Mouse (Mus musculus) heart, embryonic 12.5 days (tissue): Measurements from ENCODE around the gene Arhgef3. TPM values are rescaled to one million over a fixed set of nuclear protein-coding genes. Genes with fewer than 3 reads are reported as not detected.

Source experiments
- ATAC-seq: fragments of 200-750 bp; cut with Nextera tagmentation; 2 replicates; pipeline ENCODE4 v1.8.0; 2017; ENCODE audit warnings: moderate TSS enrichment, moderate library complexity; ENCODE audit not compliant: insufficient number of reproducible peaks, low FRiP score
- H3K27ac ChIP-seq: fragments of 300-500 bp; sonication (generic); 2 replicates; pipeline ENCODE4 v1.5.1; 2016; ENCODE audit warnings: mild to moderate bottlenecking, moderate library complexity; ENCODE audit not compliant: poor library complexity, severe bottlenecking
- H3K27me3 ChIP-seq: fragments of 300-500 bp; sonication (generic); replicated peaks from 2 replicates; pipeline ENCODE4 v1.6.1; 2016; ENCODE audit warnings: mild to moderate bottlenecking, moderate library complexity
- H3K36me3 ChIP-seq: fragments of 300-500 bp; sonication (generic); 2 replicates; pipeline ENCODE4 v1.6.1; 2016; ENCODE audit warnings: mild to moderate bottlenecking, moderate library complexity
- H3K4me1 ChIP-seq: fragments of 300-500 bp; sonication (generic); replicated peaks from 2 replicates; pipeline ENCODE4 v1.6.1; 2016; ENCODE audit warnings: mild to moderate bottlenecking
- H3K4me2 ChIP-seq: fragments of 300-500 bp; sonication (generic); 2 replicates; pipeline ENCODE4 v1.6.1; 2016; ENCODE audit warnings: mild to moderate bottlenecking, moderate library complexity
- H3K4me3 ChIP-seq: fragments of 300-500 bp; sonication (generic); 2 replicates; pipeline ENCODE4 v1.5.1; 2016; ENCODE audit warnings: mild to moderate bottlenecking
- H3K9ac ChIP-seq: fragments of 300-500 bp; sonication (generic); 2 replicates; pipeline ENCODE4 v1.6.1; 2016; ENCODE audit warnings: mild to moderate bottlenecking, moderate library complexity
- H3K9me3 ChIP-seq: fragments of 300-500 bp; sonication (generic); replicated peaks from 2 replicates; pipeline ENCODE4 v1.6.1; 2016; ENCODE audit warnings: mild to moderate bottlenecking, moderate library complexity
- WGBS: fragments of 180-500 bp; shearing (Covaris S2); methylation state at CpG from one replicate; pipeline ENCODE4 v1.1.7; 2016; 5-methylcytosine and 5-hydroxymethylcytosine counted together
- polyA plus RNA-seq: library from polyadenylated mRNA; unstranded; fragments of >200 nt; fragmentation: Nextera tagmentation; extraction: Ambion mirVana; gene quantifications from 2 replicates; pipeline ENCODE4 v1.2.1, GENCODE M21; 2016

Arhgef3 gene
- polyA plus RNA-seq, result 17.6 and 18.9 TPM in 2 replicates

DNA sequence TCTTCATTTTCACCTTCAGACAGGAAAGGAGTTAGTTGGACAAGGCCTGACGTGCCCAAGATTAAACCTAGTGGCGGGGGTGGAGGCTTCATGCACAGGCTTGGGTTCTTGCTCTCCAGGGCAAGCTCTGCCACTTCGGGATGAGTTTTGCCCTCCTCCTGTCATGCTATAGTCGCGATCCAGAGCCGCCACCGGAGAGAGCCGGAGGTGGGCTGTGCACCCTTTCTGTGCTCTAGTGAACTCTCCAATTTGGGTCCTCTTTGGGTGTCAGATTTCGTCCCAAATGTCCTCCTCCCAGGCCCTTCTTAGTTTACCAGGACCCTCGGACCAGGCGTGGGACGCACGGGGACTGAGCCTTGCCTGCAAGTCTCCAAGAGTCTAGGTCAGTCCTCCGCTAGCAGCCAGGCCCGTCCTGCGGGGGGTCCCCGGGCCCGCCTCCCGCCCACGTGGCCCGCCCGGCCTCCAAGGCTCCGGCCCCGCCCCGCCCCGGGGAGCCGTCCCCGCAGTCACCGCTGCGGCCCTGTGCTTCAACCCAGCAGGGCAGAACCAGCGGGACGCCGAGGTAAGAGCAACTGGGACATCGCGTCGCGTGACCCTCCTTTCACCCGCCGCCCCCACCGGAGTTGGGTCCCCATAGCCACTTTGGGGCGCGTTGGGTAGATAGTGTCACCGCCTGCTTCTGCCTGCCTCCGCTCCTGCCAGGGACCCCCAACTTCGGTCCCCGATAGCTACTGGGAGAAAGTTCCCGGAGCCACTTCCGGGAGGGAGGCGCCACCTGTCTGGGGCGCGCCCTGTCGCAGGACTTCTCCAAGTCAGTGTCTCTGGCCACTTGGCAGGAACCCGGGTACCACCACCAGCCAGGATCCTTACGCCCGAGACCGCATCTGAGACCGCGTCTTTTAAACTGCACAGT lies at the start of gene Arhgef3:
TSS of gene Arhgef3 (plus strand) at position 538 of the 913 bp plus-strand sequence.
- WGBS, result under 1% methylated on average over 58 of the region's 58 CpGs
- H3K4me2 ChIP-seq, result peak within 1 kb of the TSS; percentile 88
- 0 out of 2 replicates have a peak, but pooled peaks cover 11% of the 10 kb centered on the region for H3K27me3 ChIP-seq
- ATAC-seq, result peak; percentile 89
- peak within 1 kb of the TSS; percentile 68 for H3K4me3 ChIP-seq
- H3K27ac ChIP-seq, result no peak within 1 kb of the TSS
- no peaks in the 10 kb centered on the region for H3K9me3 ChIP-seq
- H3K36me3 ChIP-seq, result no peaks in the 10 kb centered on the region
- H3K4me1 ChIP-seq, result peaks cover 21% of the 10 kb centered on the region
- peak within 1 kb of the TSS; percentile 74 for H3K9ac ChIP-seq

GRCm38 (mm10) chr14:27066171-27066929 lies 48.3 kb upstream of the Arhgef3 start:
- WGBS, result 12% methylated on average over 9 of the region's 9 CpGs
- ATAC-seq, result no peak
- peak overlapping the region; percentile 31 for H3K4me2 ChIP-seq

GRCm38 (mm10) chr14:27067866-27068271 lies 46.8 kb upstream of the Arhgef3 start:
- no peak for ATAC-seq
- H3K4me3 ChIP-seq, result no peak overlapping the region
- no peak overlapping the region for H3K27ac ChIP-seq
- WGBS, result 44% methylated on average over 6 of the region's 6 CpGs
- H3K4me2 ChIP-seq, result no peak overlapping the region
- H3K9me3 ChIP-seq, result no peaks in the 10 kb centered on the region
- H3K4me1 ChIP-seq, result peaks cover 64% of the 10 kb centered on the region
- H3K36me3 ChIP-seq, result no peaks in the 10 kb centered on the region
- no peak overlapping the region for H3K9ac ChIP-seq
- no peaks in the 10 kb centered on the region for H3K27me3 ChIP-seq

More at GRCm38 (mm10) chr14:27066171-27066929, 48.3 kb upstream of the Arhgef3 start:
- Histone ChIP-seq H3K4me3 (no peak overlapping the region), H3K9ac (peak overlapping the region; percentile 32; the same call in 1 of the 2 replicates), H3K4me1 (peaks cover 49% of the 10 kb centered on the region), H3K27ac (no peak overlapping the region), H3K36me3 (no peaks in the 10 kb centered on the region), H3K9me3 (no peaks in the 10 kb centered on the region), H3K27me3 (no peaks in the 10 kb centered on the region)

- Histone ChIP-seq H3K9ac (no peak overlapping the region), H3K36me3 (no peaks in the 10 kb centered on the region), H3K27ac (0 out of 2 replicates have a peak overlapping the region, but pooled peaks have one; percentile 0), H3K27me3 (no peaks in the 10 kb centered on the region), H3K4me1 (peaks cover 81% of the 10 kb centered on the region), H3K9me3 (no peaks in the 10 kb centered on the region), H3K4me2 (no peak overlapping the region), H3K4me3 (no peak overlapping the region)
- no peak for ATAC-seq
- WGBS, result 27% methylated on average over 8 of the region's 8 CpGs
Measured at GRCm38 (mm10) chr14:27069434-27070097, 45.1 kb upstream of the Arhgef3 start.

DNA sequence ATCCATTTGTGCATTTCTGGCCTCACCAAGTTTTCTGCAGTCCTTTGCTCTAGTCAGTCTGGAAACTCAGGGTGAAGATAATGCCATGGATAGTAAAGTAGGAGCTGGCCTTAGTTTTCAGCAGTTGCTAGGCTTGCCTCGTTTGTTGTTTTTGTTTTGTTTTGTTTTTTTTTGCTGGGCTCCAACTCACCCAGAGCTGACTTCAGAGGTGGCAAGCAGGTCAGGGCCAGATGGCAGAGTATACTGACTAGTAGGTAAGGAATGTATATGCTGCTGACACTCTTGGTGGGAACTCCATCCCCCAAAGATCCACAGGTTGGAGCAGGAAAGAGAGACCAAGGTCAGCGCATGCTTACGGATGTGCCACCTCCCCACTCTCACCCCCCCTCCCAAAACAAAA lies 44.6 kb upstream of the Arhgef3 start:
- H3K36me3 ChIP-seq, result no peaks in the 10 kb centered on the region
- no peak overlapping the region for H3K4me2 ChIP-seq
- H3K27me3 ChIP-seq, result no peaks in the 10 kb centered on the region
- H3K27ac ChIP-seq, result 0 out of 2 replicates have a peak overlapping the region, but pooled peaks have one; percentile 0
- ATAC-seq, result no peak
- H3K4me3 ChIP-seq, result no peak overlapping the region
- H3K9me3 ChIP-seq, result no peaks in the 10 kb centered on the region
- peaks cover 87% of the 10 kb centered on the region for H3K4me1 ChIP-seq
- 31% methylated on average over 3 of the region's 3 CpGs for WGBS
- no peak overlapping the region for H3K9ac ChIP-seq

DNA sequence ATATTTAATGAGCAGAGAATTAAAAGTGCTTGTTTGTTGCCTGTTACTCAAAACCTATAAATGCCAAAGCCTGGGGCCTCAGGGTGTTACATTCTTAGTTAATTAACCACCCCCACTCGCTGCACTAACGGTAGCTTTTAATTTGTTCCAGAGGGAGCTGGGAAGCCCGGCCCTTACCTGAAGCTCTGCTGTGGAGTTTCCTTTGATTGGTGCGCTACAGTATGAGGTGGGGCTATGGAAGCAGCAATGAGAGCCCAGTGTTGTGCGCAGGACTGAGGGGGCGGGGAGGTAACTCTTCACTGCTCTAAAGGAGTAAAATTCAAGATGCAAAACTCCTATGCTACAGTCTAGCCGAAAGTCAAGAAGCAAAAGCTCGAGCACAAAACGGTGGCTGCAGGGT lies 43.9 kb upstream of the Arhgef3 start:
- Histone ChIP-seq H3K4me2 (no peak overlapping the region), H3K4me1 (peaks cover 91% of the 10 kb centered on the region), H3K9me3 (no peaks in the 10 kb centered on the region), H3K27me3 (no peaks in the 10 kb centered on the region), H3K36me3 (no peaks in the 10 kb centered on the region), H3K4me3 (no peak overlapping the region), H3K27ac (0 out of 2 replicates have a peak overlapping the region, but pooled peaks have one; percentile 3), H3K9ac (no peak overlapping the region)
- WGBS, result 35% methylated on average over 9 of the region's 9 CpGs
- no peak for ATAC-seq

DNA sequence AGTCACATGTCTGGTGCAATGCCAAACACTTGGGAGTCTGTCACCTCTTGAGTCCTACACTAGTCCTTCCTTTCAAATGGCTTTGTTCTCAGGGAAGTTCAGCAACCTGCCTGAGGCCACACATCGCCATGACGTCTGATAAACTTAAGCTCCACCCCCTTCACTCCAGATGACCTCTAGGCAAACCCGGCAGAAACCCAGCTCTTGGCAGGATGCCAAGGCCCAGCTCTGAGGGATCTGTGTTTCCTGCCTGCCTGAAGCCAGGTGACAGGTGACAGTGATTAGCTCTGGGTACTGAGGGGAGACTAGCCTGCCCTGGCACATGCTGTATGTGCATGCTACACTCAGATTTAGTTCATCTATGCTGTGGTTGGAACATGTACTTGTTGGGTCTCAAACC lies 42.7 kb upstream of the Arhgef3 start:
- no peaks in the 10 kb centered on the region for H3K9me3 ChIP-seq
- no peaks in the 10 kb centered on the region for H3K36me3 ChIP-seq
- no peaks in the 10 kb centered on the region for H3K27me3 ChIP-seq
- H3K4me1 ChIP-seq, result peaks cover 92% of the 10 kb centered on the region
- H3K4me2 ChIP-seq, result no peak overlapping the region
- peak overlapping the region; percentile 53 for H3K27ac ChIP-seq
- WGBS, result under 1% methylated on average over 3 of the region's 3 CpGs
- H3K9ac ChIP-seq, result no peak overlapping the region
- ATAC-seq, result peak; percentile 40; the same call in 1 of the 2 replicates
- H3K4me3 ChIP-seq, result no peak overlapping the region

DNA sequence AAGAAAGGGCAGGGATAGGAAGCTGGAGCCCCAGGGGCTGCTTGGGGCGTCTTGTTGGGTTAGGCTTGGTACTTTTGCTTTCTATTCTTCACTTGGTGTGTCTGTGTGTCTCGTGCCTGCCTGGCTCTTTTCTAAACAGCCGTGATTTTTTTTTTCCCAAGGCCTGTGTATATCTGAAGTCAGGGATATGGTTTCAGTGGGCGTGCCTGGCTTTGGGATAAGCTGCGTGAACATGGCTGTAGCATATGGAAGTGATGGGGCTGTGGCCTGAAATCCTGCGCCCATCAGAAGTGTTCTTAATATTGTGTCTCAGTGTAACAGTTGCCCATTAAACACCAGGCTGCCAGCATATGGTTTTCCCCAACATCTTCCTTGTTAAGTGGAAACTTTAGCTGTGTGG lies 39.6 kb upstream of the Arhgef3 start:
- no peaks in the 10 kb centered on the region for H3K36me3 ChIP-seq
- peaks cover 73% of the 10 kb centered on the region for H3K4me1 ChIP-seq
- H3K27me3 ChIP-seq, result no peaks in the 10 kb centered on the region
- no peak for ATAC-seq
- H3K9ac ChIP-seq, result no peak overlapping the region
- no peaks in the 10 kb centered on the region for H3K9me3 ChIP-seq
- no peak overlapping the region for H3K4me3 ChIP-seq
- 62% methylated on average over 6 of the region's 6 CpGs for WGBS
- no peak overlapping the region for H3K4me2 ChIP-seq
- no peak overlapping the region for H3K27ac ChIP-seq

GRCm38 (mm10) chr14:27075909-27076521 lies 38.7 kb upstream of the Arhgef3 start:
- Histone ChIP-seq H3K36me3 (no peaks in the 10 kb centered on the region), H3K27ac (peak overlapping the region; percentile 91), H3K9ac (no peak overlapping the region), H3K4me1 (peaks cover 64% of the 10 kb centered on the region), H3K9me3 (no peaks in the 10 kb centered on the region), H3K4me3 (no peak overlapping the region), H3K4me2 (peak overlapping the region; percentile 19; the same call in 1 of the 2 replicates), H3K27me3 (no peaks in the 10 kb centered on the region)
- ATAC-seq, result no peak
- 51% methylated on average over 8 of the region's 8 CpGs for WGBS

DNA sequence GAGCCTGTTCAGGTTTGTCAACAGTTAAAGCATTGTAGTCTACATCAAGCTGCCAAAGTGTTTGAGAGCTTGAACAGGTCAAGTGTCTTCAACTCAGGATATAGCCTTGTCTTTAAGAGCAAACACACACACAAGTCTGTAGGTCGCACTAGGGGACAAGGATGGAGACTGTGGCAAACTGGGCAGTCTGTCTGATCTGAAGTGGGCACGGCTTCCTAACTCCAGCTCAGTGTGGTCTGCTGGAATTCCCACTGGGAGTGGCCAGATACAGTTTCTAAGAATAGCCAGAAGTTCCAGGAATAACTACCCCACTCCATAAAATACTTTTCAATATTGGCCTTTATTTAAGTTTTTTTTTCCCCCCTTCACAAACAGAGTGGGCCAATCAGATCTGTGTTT lies 38.2 kb upstream of the Arhgef3 start:
- Histone ChIP-seq H3K9ac (no peak overlapping the region), H3K9me3 (no peaks in the 10 kb centered on the region), H3K27ac (peak overlapping the region; percentile 91), H3K4me3 (no peak overlapping the region), H3K4me2 (peak overlapping the region; percentile 19; the same call in 1 of the 2 replicates), H3K4me1 (peaks cover 59% of the 10 kb centered on the region), H3K36me3 (no peaks in the 10 kb centered on the region), H3K27me3 (no peaks in the 10 kb centered on the region)
- WGBS, result 26% methylated on average over 2 of the region's 2 CpGs
- ATAC-seq, result no peak
